Mouse (Mus musculus) kidney, postnatal 10 days (tissue): ENCODE measurements at regions not wholly inside any gene's neighbourhood (a gene's known extent, or its start where the extent isn't known, plus 50 kb on each side); places are given as distances from the start of the nearest gene placed in this dataset.

Experiments used
- DNase-seq: peaks from one replicate; pipeline ENCODE4 v3.0.0; 2021; ENCODE audit warnings: mixed read lengths

GRCm38 (mm10) chr4:131500928-131501650 lies 337.0 kb downstream of the Ptpru start:
- no peak for DNase-seq

- no peak for DNase-seq
Observed at GRCm38 (mm10) chr4:131508154-131508553, 329.9 kb downstream of the Ptpru start.

GRCm38 (mm10) chr4:131511586-131511985 lies 326.5 kb downstream of the Ptpru start:
- DNase-seq = no peak

- no peak for DNase-seq
Observed at GRCm38 (mm10) chr4:131512768-131513167, 325.3 kb downstream of the Ptpru start.

- DNase-seq = no peak
Observed at GRCm38 (mm10) chr4:131520636-131521306, 317.3 kb downstream of the Ptpru start.

GRCm38 (mm10) chr4:131521307-131521651 lies 316.8 kb downstream of the Ptpru start:
- no peak for DNase-seq

- DNase-seq = no peak
Observed at GRCm38 (mm10) chr4:131525236-131525635, 312.9 kb downstream of the Ptpru start.

- DNase-seq = no peak
Observed at GRCm38 (mm10) chr4:131530491-131530890, 307.6 kb downstream of the Ptpru start.

- peak; percentile 55 for DNase-seq
Observed at GRCm38 (mm10) chr4:131531003-131531402, 307.1 kb downstream of the Ptpru start.

- no peak for DNase-seq
Observed at GRCm38 (mm10) chr4:131534831-131535230, 303.3 kb downstream of the Ptpru start.

GRCm38 (mm10) chr4:131538237-131538636 lies 299.9 kb downstream of the Ptpru start:
- no peak for DNase-seq

- DNase-seq = no peak
Observed at GRCm38 (mm10) chr4:131546422-131547200, 291.5 kb downstream of the Ptpru start.

- no peak for DNase-seq
Observed at GRCm38 (mm10) chr4:131549581-131549980, 288.5 kb downstream of the Ptpru start.

- no peak for DNase-seq
Observed at GRCm38 (mm10) chr4:131558513-131558912, 279.6 kb downstream of the Ptpru start.

GRCm38 (mm10) chr4:131563851-131564250 lies 274.2 kb downstream of the Ptpru start:
- no peak for DNase-seq

GRCm38 (mm10) chr4:131565203-131565602 lies 272.9 kb downstream of the Ptpru start:
- DNase-seq = no peak

GRCm38 (mm10) chr4:131567241-131567640 lies 270.8 kb downstream of the Ptpru start:
- no peak for DNase-seq

- peak; percentile 12 for DNase-seq
Observed at GRCm38 (mm10) chr4:131569156-131569555, 268.9 kb downstream of the Ptpru start.

GRCm38 (mm10) chr4:131577571-131577970 lies 260.5 kb downstream of the Ptpru start:
- DNase-seq = no peak

GRCm38 (mm10) chr4:131585946-131586345 lies 252.1 kb downstream of the Ptpru start:
- DNase-seq = no peak

- peak; percentile 22 for DNase-seq
Observed at GRCm38 (mm10) chr4:131587536-131587935, 250.6 kb downstream of the Ptpru start.

GRCm38 (mm10) chr4:131590136-131590535 lies 248.0 kb downstream of the Ptpru start:
- DNase-seq = peak; percentile 18

GRCm38 (mm10) chr4:131591456-131591855 lies 246.6 kb downstream of the Ptpru start:
- DNase-seq = no peak

- no peak for DNase-seq
Observed at GRCm38 (mm10) chr4:131597996-131598395, 240.1 kb downstream of the Ptpru start.
